Mouse (Mus musculus) stomach, postnatal 0 days (tissue): ENCODE results near the gene Rplp0. TPM values are rescaled to one million over a fixed set of nuclear protein-coding genes. Genes with fewer than 3 reads are reported as not detected.
A peak's percentile ranks its signal among the peaks of the same experiment; 100 is the strongest.

Experiments used
- ATAC-seq: fragments of 200-750 bp; cut with Nextera tagmentation; 2 replicates; pipeline ENCODE4 v1.8.0; 2017; ENCODE audit not compliant: low FRiP score, low TSS enrichment
- DNase-seq: peaks from one replicate; pipeline ENCODE4 v3.0.0-alpha.2; 2016; ENCODE audit warnings: low spot score
- H3K27ac ChIP-seq: fragments of 300-500 bp; sonication (generic); replicated peaks from 2 replicates; pipeline ENCODE4 v1.5.1; 2014; ENCODE audit warnings: mild to moderate bottlenecking, control low read depth
- H3K27me3 ChIP-seq: fragments of 300-500 bp; sonication (generic); 2 replicates; pipeline ENCODE4 v1.6.1; 2014; ENCODE audit warnings: low read length; ENCODE audit not compliant: control insufficient read depth, insufficient read depth
- H3K36me3 ChIP-seq: fragments of 300-500 bp; sonication (generic); 2 replicates; pipeline ENCODE4 v1.6.1; 2014; ENCODE audit warnings: low read length, mixed read lengths; ENCODE audit not compliant: control insufficient read depth, insufficient read depth
- H3K4me1 ChIP-seq: fragments of 300-500 bp; sonication (generic); replicated peaks from 2 replicates; pipeline ENCODE4 v1.6.1; 2014; ENCODE audit warnings: antibody characterized with exemption; ENCODE audit not compliant: control insufficient read depth, insufficient read depth
- H3K4me2 ChIP-seq: fragments of 300-500 bp; sonication (generic); replicated peaks from 2 replicates; pipeline ENCODE4 v1.6.1; 2014; ENCODE audit warnings: low read depth, mild to moderate bottlenecking, control low read depth, moderate library complexity
- H3K4me3 ChIP-seq: fragments of 300-500 bp; sonication (generic); 2 replicates; pipeline ENCODE4 v1.5.1; 2014; ENCODE audit warnings: low read depth, low read length, control low read depth
- H3K9ac ChIP-seq: fragments of 300-500 bp; sonication (generic); 2 replicates; pipeline ENCODE4 v1.6.1; 2014; ENCODE audit warnings: mild to moderate bottlenecking, low read length, control low read depth, mixed read lengths
- H3K9me3 ChIP-seq: fragments of 300-500 bp; sonication (generic); 2 replicates; pipeline ENCODE4 v1.6.1; 2016; ENCODE audit warnings: low read length; ENCODE audit not compliant: control insufficient read depth
- CTCF ChIP-seq: IDR thresholded peaks from 2 replicates; pipeline ENCODE4 v1.5.1; 2016; ENCODE audit warnings: antibody characterized with exemption, low read depth, mild to moderate bottlenecking, moderate library complexity
- EP300 ChIP-seq: optimal IDR thresholded peaks from 2 replicates; pipeline ENCODE3; 2016; ENCODE audit warnings: antibody characterized with exemption
- WGBS: fragments of 180-500 bp; shearing (Covaris S2); extraction: QIAGEN DNeasy Blood & Tissue Kit; methylation state at CpG from one replicate; pipeline ENCODE4 v1.1.7; 2014; 5-methylcytosine and 5-hydroxymethylcytosine counted together
- polyA plus RNA-seq: library from polyadenylated mRNA; unstranded; fragments of >200 nt; fragmentation: Nextera tagmentation; extraction: Ambion mirVana; gene quantifications from 2 replicates; pipeline ENCODE4 v1.2.1, GENCODE M21; 2015

The Rplp0 gene
- polyA plus RNA-seq, result 1,317 and 1,335 TPM in 2 replicates

- Histone ChIP-seq H3K27ac (peak within 1 kb of the TSS; percentile 95), H3K4me3 (peak within 1 kb of the TSS; percentile 81), H3K9ac (peak within 1 kb of the TSS; percentile 96), H3K4me1 (0 out of 2 replicates have a peak, but pooled peaks cover 3% of the 10 kb centered on the region), H3K27me3 (no peaks in the 10 kb centered on the region), H3K36me3 (peaks cover 13% of the 10 kb centered on the region), H3K9me3 (no peaks in the 10 kb centered on the region), H3K4me2 (peak within 1 kb of the TSS; percentile 63)
- DNase-seq, result peak; percentile 99
- under 1% methylated on average over 73 of the region's 78 CpGs for WGBS
- TF ChIP-seq EP300 (no peak), CTCF (peak; percentile 99)
- peak; percentile 98 for ATAC-seq
Observed at GRCm38 (mm10) chr5:115559237-115560101, at the start of gene Rplp0. Gene Rplp0 (plus strand): TSS chr5:115559467.

- Histone ChIP-seq H3K4me1 (peaks cover 9% of the 10 kb centered on the region), H3K4me3 (peak overlapping the region; percentile 93), H3K36me3 (no peaks in the 10 kb centered on the region), H3K9ac (peak overlapping the region; percentile 41), H3K27ac (peak overlapping the region; percentile 86), H3K9me3 (no peaks in the 10 kb centered on the region), H3K4me2 (peak overlapping the region; percentile 87), H3K27me3 (no peaks in the 10 kb centered on the region)
- ATAC-seq (no peak), DNase-seq (no peak)
- WGBS, result 68% methylated on average over 15 of the region's 15 CpGs
- TF ChIP-seq EP300 (no peak), CTCF (no peak)
Observed at GRCm38 (mm10) chr5:115509790-115510689, 49.2 kb upstream of the Rplp0 start.

DNA sequence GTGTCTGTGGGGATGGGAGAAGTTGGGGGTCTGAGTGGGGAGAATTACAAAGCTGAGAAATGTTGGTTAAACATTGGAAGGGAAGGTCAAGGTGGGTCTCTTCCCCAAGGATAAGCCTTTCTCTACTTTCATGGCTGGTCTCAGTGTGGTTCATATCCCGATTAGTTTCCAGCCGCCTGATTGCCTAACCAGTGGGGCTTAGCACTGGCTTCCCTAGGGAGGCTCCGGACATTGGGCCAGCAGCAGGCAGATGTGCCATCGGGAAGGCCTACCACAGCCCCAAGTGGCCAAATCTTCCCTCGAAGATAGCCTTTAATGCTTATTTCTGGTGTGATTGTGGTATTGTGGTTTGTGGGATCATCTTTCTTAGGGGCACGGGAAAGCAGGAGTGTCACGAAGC lies 46.9 kb upstream of the Rplp0 start:
- H3K27me3 ChIP-seq, result no peaks in the 10 kb centered on the region
- no peaks in the 10 kb centered on the region for H3K36me3 ChIP-seq
- no peaks in the 10 kb centered on the region for H3K9me3 ChIP-seq
- H3K4me3 ChIP-seq, result no peak overlapping the region
- TF ChIP-seq EP300 (no peak), CTCF (no peak)
- 92% methylated on average over 7 of the region's 7 CpGs for WGBS
- H3K4me1 ChIP-seq, result peaks cover 12% of the 10 kb centered on the region
- ATAC-seq (no peak), DNase-seq (no peak)
- H3K4me2 ChIP-seq, result no peak overlapping the region
- H3K9ac ChIP-seq, result no peak overlapping the region
- no peak overlapping the region for H3K27ac ChIP-seq

- Histone ChIP-seq H3K36me3 (no peaks in the 10 kb centered on the region), H3K4me2 (no peak overlapping the region), H3K27me3 (no peaks in the 10 kb centered on the region), H3K9me3 (no peaks in the 10 kb centered on the region), H3K4me1 (peaks cover 12% of the 10 kb centered on the region), H3K27ac (no peak overlapping the region), H3K9ac (no peak overlapping the region), H3K4me3 (no peak overlapping the region)
- DNase-seq (no peak), ATAC-seq (no peak)
- TF ChIP-seq EP300 (no peak), CTCF (no peak)
- WGBS, result 92% methylated on average over 14 of the region's 14 CpGs
Observed at GRCm38 (mm10) chr5:115513246-115513645, 46.0 kb upstream of the Rplp0 start.

DNA sequence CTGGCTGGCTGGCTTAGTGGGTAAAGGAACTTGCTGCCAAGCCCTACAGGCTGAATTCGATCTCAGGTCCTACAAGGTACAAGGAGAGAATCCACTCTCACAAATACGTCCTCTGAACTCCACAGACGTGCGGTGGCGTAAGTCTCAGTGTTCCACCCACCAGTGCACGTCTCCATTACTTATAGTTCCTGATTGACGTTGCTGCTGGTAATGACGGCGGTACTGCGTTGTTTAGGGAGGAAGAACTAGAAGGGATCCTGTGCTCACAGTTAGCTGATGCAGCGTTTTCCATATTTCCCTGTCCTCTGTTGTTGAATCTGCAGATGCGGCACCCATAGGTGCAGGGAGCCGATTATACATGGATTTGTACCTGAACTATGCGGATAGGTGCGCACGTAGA lies 45.5 kb upstream of the Rplp0 start:
- DNase-seq (no peak), ATAC-seq (no peak)
- no peak overlapping the region for H3K9ac ChIP-seq
- H3K4me3 ChIP-seq, result no peak overlapping the region
- no peaks in the 10 kb centered on the region for H3K9me3 ChIP-seq
- H3K27ac ChIP-seq, result no peak overlapping the region; the same call in 1 of the 2 replicates
- TF ChIP-seq EP300, result no peak
- TF ChIP-seq CTCF, result no peak
- no peaks in the 10 kb centered on the region for H3K36me3 ChIP-seq
- no peak overlapping the region for H3K4me2 ChIP-seq
- peaks cover 12% of the 10 kb centered on the region for H3K4me1 ChIP-seq
- no peaks in the 10 kb centered on the region for H3K27me3 ChIP-seq
- 91% methylated on average over 16 of the region's 16 CpGs for WGBS
